Mouse (Mus musculus) forebrain, embryonic 15.5 days (tissue): Measurements from ENCODE around the gene Acsm5. TPM values are rescaled to one million over a fixed set of nuclear protein-coding genes. Genes with fewer than 3 reads are reported as not detected.

ENCODE experiments used
- ATAC-seq: fragments of 200-750 bp; cut with Nextera tagmentation; replicated peaks from 2 replicates; pipeline ENCODE4 v1.8.0; 2017; ENCODE audit warnings: mild to moderate bottlenecking, moderate TSS enrichment, moderate library complexity
- H3K27ac ChIP-seq: fragments of 300-500 bp; sonication (generic); replicated peaks from 2 replicates; pipeline ENCODE4 v1.5.1; 2015; ENCODE audit warnings: mild to moderate bottlenecking, inconsistent platforms
- H3K27me3 ChIP-seq: fragments of 300-500 bp; sonication (generic); 2 replicates; pipeline ENCODE4 v1.6.1; 2015; ENCODE audit warnings: inconsistent platforms
- H3K36me3 ChIP-seq: fragments of 300-500 bp; sonication (generic); 2 replicates; pipeline ENCODE4 v1.6.1; 2015; ENCODE audit warnings: mild to moderate bottlenecking, inconsistent platforms
- H3K4me1 ChIP-seq: fragments of 300-500 bp; sonication (generic); 2 replicates; pipeline ENCODE4 v1.6.1; 2015; ENCODE audit warnings: inconsistent platforms
- H3K4me2 ChIP-seq: fragments of 300-500 bp; sonication (generic); replicated peaks from 2 replicates; pipeline ENCODE4 v1.6.1; 2015; ENCODE audit warnings: mild to moderate bottlenecking, inconsistent platforms
- H3K4me3 ChIP-seq: fragments of 300-500 bp; sonication (generic); 2 replicates; pipeline ENCODE4 v1.5.1; 2015; ENCODE audit warnings: mild to moderate bottlenecking, inconsistent platforms
- H3K9ac ChIP-seq: fragments of 300-500 bp; sonication (generic); replicated peaks from 2 replicates; pipeline ENCODE4 v1.6.1; 2015; ENCODE audit warnings: mild to moderate bottlenecking, inconsistent platforms
- H3K9me3 ChIP-seq: fragments of 300-500 bp; sonication (generic); 2 replicates; pipeline ENCODE4 v1.6.1; 2016; ENCODE audit warnings: inconsistent platforms
- WGBS: fragments of 180-500 bp; shearing (Covaris S2); methylation state at CpG from one replicate; pipeline ENCODE4 v1.1.7; 2015; ENCODE audit warnings: mixed read lengths; 5-methylcytosine and 5-hydroxymethylcytosine counted together
- polyA plus RNA-seq: library from polyadenylated mRNA; unstranded; fragments of >200 nt; fragmentation: Nextera tagmentation; extraction: Ambion mirVana; gene quantifications from 2 replicates; pipeline ENCODE4 v1.2.1, GENCODE M21; 2015

Gene Acsm5
- polyA plus RNA-seq, 1 experiment from 2014 or later: not detected

- H3K4me3 ChIP-seq: no peak overlapping the region
- no peaks in the 10 kb centered on the region for H3K9me3 ChIP-seq
- no peak overlapping the region for H3K4me2 ChIP-seq
- ATAC-seq: no peak
- no peaks in the 10 kb centered on the region for H3K36me3 ChIP-seq
- no peak overlapping the region for H3K9ac ChIP-seq
- H3K4me1 ChIP-seq: peaks cover 12% of the 10 kb centered on the region; the same call in 1 of the 2 replicates
- no peaks in the 10 kb centered on the region for H3K27me3 ChIP-seq
- 75% methylated on average over 1 of the region's 1 CpGs for WGBS
- no peak overlapping the region for H3K27ac ChIP-seq
These were observed 3.1 kb downstream of the Acsm5 start for GRCm38 (mm10) chr7:119522385-119522784.

- 82% methylated on average over 4 of the region's 4 CpGs for WGBS
- Histone ChIP-seq H3K9me3 (no peaks in the 10 kb centered on the region), H3K9ac (no peak within 1 kb of the TSS), H3K4me2 (no peak within 1 kb of the TSS), H3K27ac (no peak within 1 kb of the TSS), H3K36me3 (no peaks in the 10 kb centered on the region), H3K4me3 (no peak within 1 kb of the TSS), H3K27me3 (no peaks in the 10 kb centered on the region), H3K4me1 (peaks cover 12% of the 10 kb centered on the region; the same call in 1 of the 2 replicates)
- no peak for ATAC-seq
These were observed 4.1 kb downstream of the Acsm5 start, which contains the start of gene Pdilt for GRCm38 (mm10) chr7:119523389-119523788. Gene Pdilt, minus strand, starts transcription at chr7:119523489.

GRCm38 (mm10) chr7:119525881-119526281 lies 6.6 kb downstream of the Acsm5 start:
- no peaks in the 10 kb centered on the region for H3K9me3 ChIP-seq
- peak; percentile 63; the same call in 1 of the 2 replicates for ATAC-seq

GRCm38 (mm10) chr7:119526486-119526885 lies 7.2 kb downstream of the Acsm5 start:
- H3K4me1 ChIP-seq: peaks cover 12% of the 10 kb centered on the region; the same call in 1 of the 2 replicates
- no peaks in the 10 kb centered on the region for H3K27me3 ChIP-seq
- no peak overlapping the region for H3K4me2 ChIP-seq
- no peak overlapping the region for H3K9ac ChIP-seq
- H3K36me3 ChIP-seq: no peaks in the 10 kb centered on the region
- H3K9me3 ChIP-seq: no peaks in the 10 kb centered on the region
- no peak overlapping the region for H3K27ac ChIP-seq
- no peak overlapping the region for H3K4me3 ChIP-seq
- no peak for ATAC-seq
- WGBS: 13% methylated on average over 13 of the region's 13 CpGs

More at GRCm38 (mm10) chr7:119525881-119526281, 6.6 kb downstream of the Acsm5 start:
- Histone ChIP-seq H3K36me3 (no peaks in the 10 kb centered on the region), H3K4me3 (no peak overlapping the region), H3K4me1 (peaks cover 12% of the 10 kb centered on the region; the same call in 1 of the 2 replicates), H3K27ac (no peak overlapping the region), H3K9ac (no peak overlapping the region), H3K4me2 (no peak overlapping the region), H3K27me3 (no peaks in the 10 kb centered on the region)
- WGBS: 5% methylated on average over 2 of the region's 2 CpGs

GRCm38 (mm10) chr7:119527135-119527534 lies 7.9 kb downstream of the Acsm5 start:
- WGBS: 90% methylated on average over 1 of the region's 1 CpGs
- Histone ChIP-seq H3K4me1 (peaks cover 12% of the 10 kb centered on the region; the same call in 1 of the 2 replicates), H3K9me3 (no peaks in the 10 kb centered on the region), H3K36me3 (no peaks in the 10 kb centered on the region), H3K9ac (no peak overlapping the region), H3K27me3 (no peaks in the 10 kb centered on the region), H3K4me2 (no peak overlapping the region), H3K27ac (no peak overlapping the region), H3K4me3 (no peak overlapping the region)
- ATAC-seq: no peak

- ATAC-seq: no peak
- Histone ChIP-seq H3K36me3 (no peaks in the 10 kb centered on the region), H3K27ac (no peak overlapping the region), H3K9me3 (no peaks in the 10 kb centered on the region), H3K4me1 (peaks cover 12% of the 10 kb centered on the region; the same call in 1 of the 2 replicates), H3K4me3 (no peak overlapping the region), H3K9ac (no peak overlapping the region), H3K4me2 (no peak overlapping the region), H3K27me3 (no peaks in the 10 kb centered on the region)
- 46% methylated on average over 2 of the region's 2 CpGs for WGBS
These were observed 8.3 kb downstream of the Acsm5 start for GRCm38 (mm10) chr7:119527548-119527947.

GRCm38 (mm10) chr7:119528617-119529016 lies 9.4 kb downstream of the Acsm5 start:
- 87% methylated on average over 7 of the region's 7 CpGs for WGBS
- Histone ChIP-seq H3K27ac (no peak overlapping the region), H3K9me3 (no peaks in the 10 kb centered on the region), H3K27me3 (no peaks in the 10 kb centered on the region), H3K36me3 (no peaks in the 10 kb centered on the region), H3K4me3 (no peak overlapping the region), H3K4me1 (peaks cover 12% of the 10 kb centered on the region; the same call in 1 of the 2 replicates), H3K4me2 (no peak overlapping the region), H3K9ac (no peak overlapping the region)
- no peak for ATAC-seq

- no peaks in the 10 kb centered on the region for H3K36me3 ChIP-seq
- H3K27ac ChIP-seq: no peak overlapping the region
- 54% methylated on average over 1 of the region's 1 CpGs for WGBS
- H3K4me1 ChIP-seq: no peaks in the 10 kb centered on the region
- no peak overlapping the region for H3K4me2 ChIP-seq
- H3K9me3 ChIP-seq: no peaks in the 10 kb centered on the region
- H3K27me3 ChIP-seq: no peaks in the 10 kb centered on the region
- no peak overlapping the region for H3K9ac ChIP-seq
- H3K4me3 ChIP-seq: no peak overlapping the region
- no peak for ATAC-seq
These were observed 13.7 kb downstream of the Acsm5 start for GRCm38 (mm10) chr7:119532924-119533323.

- Histone ChIP-seq H3K4me1 (no peaks in the 10 kb centered on the region), H3K27me3 (no peaks in the 10 kb centered on the region), H3K27ac (no peak overlapping the region), H3K9me3 (no peaks in the 10 kb centered on the region), H3K36me3 (no peaks in the 10 kb centered on the region), H3K4me2 (no peak overlapping the region), H3K4me3 (no peak overlapping the region), H3K9ac (no peak overlapping the region)
- ATAC-seq: no peak
- 88% methylated on average over 2 of the region's 2 CpGs for WGBS
These were observed 15.1 kb downstream of the Acsm5 start for GRCm38 (mm10) chr7:119534389-119534788.

GRCm38 (mm10) chr7:119542445-119542844 lies 23.2 kb downstream of the Acsm5 start:
- 83% methylated on average over 2 of the region's 2 CpGs for WGBS
- Histone ChIP-seq H3K27me3 (no peaks in the 10 kb centered on the region), H3K27ac (no peak overlapping the region)

GRCm38 (mm10) chr7:119545572-119545971 lies 26.3 kb downstream of the Acsm5 start:
- Histone ChIP-seq H3K9ac (no peak overlapping the region), H3K4me2 (no peak overlapping the region), H3K27me3 (no peaks in the 10 kb centered on the region), H3K27ac (no peak overlapping the region), H3K4me1 (no peaks in the 10 kb centered on the region), H3K9me3 (no peaks in the 10 kb centered on the region), H3K36me3 (no peaks in the 10 kb centered on the region), H3K4me3 (no peak overlapping the region)
- no peak for ATAC-seq

More at GRCm38 (mm10) chr7:119542445-119542844, 23.2 kb downstream of the Acsm5 start:
- no peaks in the 10 kb centered on the region for H3K36me3 ChIP-seq
- no peak overlapping the region for H3K9ac ChIP-seq
- no peak overlapping the region for H3K4me2 ChIP-seq
- ATAC-seq: no peak
- H3K4me3 ChIP-seq: no peak overlapping the region
- no peaks in the 10 kb centered on the region for H3K9me3 ChIP-seq
- no peaks in the 10 kb centered on the region for H3K4me1 ChIP-seq

- Histone ChIP-seq H3K9me3 (no peaks in the 10 kb centered on the region), H3K4me1 (no peaks in the 10 kb centered on the region), H3K27ac (no peak overlapping the region), H3K9ac (no peak overlapping the region), H3K4me2 (no peak overlapping the region), H3K4me3 (no peak overlapping the region), H3K36me3 (no peaks in the 10 kb centered on the region), H3K27me3 (no peaks in the 10 kb centered on the region)
- WGBS: 91% methylated on average over 3 of the region's 3 CpGs
- ATAC-seq: no peak
These were observed 31.4 kb downstream of the Acsm5 start for GRCm38 (mm10) chr7:119550471-119551222.
